Mouse (Mus musculus) 3134 (cell line): Measurements from ENCODE around the gene Tgif2lx2.
"Not testable (repeated sequence)": the region's sequence is repeated elsewhere in the genome, so short reads cannot be mapped to it uniquely, and the experiment has no call there.

Experiments
- DNase-seq: peaks from one replicate; pipeline ENCODE4 v3.0.0-alpha.2; 2011; ENCODE audit warnings: low spot score; ENCODE audit not compliant: insufficient read length; ENCODE audit errors: extremely low read depth

The Tgif2lx2 gene

GRCm38 (mm10) chrX:118426927-118427326, at the start of gene Tgif2lx2:
Gene Tgif2lx2, plus strand, starts transcription at chrX:118427227.
- not testable (repeated sequence) for DNase-seq
